Mouse (Mus musculus) CH12.LX (cell line): Measurements from ENCODE around the gene Vps51. TPM values are rescaled to one million over a fixed set of nuclear protein-coding genes. Genes with fewer than 3 reads are reported as not detected.

ENCODE experiments used
- DNase-seq: peaks from one replicate; pipeline ENCODE4 v3.0.0-alpha.2; 2013; ENCODE audit errors: extremely low read depth
- H3K27ac ChIP-seq: 2 replicates; pipeline ENCODE4 v1.5.1; 2012; ENCODE audit warnings: low read depth, mild to moderate bottlenecking, control low read depth, moderate library complexity; ENCODE audit not compliant: insufficient read depth
- H3K27me3 ChIP-seq: replicated peaks from 2 replicates; pipeline ENCODE3; 2012; ENCODE audit warnings: inconsistent platforms
- H3K36me3 ChIP-seq, 2 experiments: replicated peaks in 1 of 2; 2 replicates each; pipeline versions ENCODE3 to v1.6.1; 2012; ENCODE audit warnings: inconsistent platforms in 1 of 2, low read length in 1 of 2, mild to moderate bottlenecking in 1 of 2, mixed read lengths in 1 of 2, moderate library complexity in 1 of 2; ENCODE audit not compliant: control insufficient read depth in 1 of 2, insufficient read depth in 1 of 2
- H3K4me1 ChIP-seq, 2 experiments: 2 replicates each; pipeline ENCODE4 v1.6.1; 2012; ENCODE audit warnings: inconsistent platforms in 1 of 2, moderate library complexity in 1 of 2; ENCODE audit not compliant: insufficient read depth in 2 of 2, control insufficient read depth in 1 of 2
- H3K4me2 ChIP-seq: 2 replicates; pipeline ENCODE4 v1.6.1; 2012; ENCODE audit warnings: low read depth, mild to moderate bottlenecking, control low read depth; ENCODE audit not compliant: poor library complexity, insufficient read depth, severe bottlenecking
- H3K4me3 ChIP-seq, 3 experiments: fragments of 150-350 bp in 1 of 3; sonication (generic) in 1 of 3; replicated peaks in 1 of 3; 2 replicates each; pipeline versions ENCODE3 to v1.5.1; 2011 to 2012; ENCODE audit warnings: low read depth in 2 of 3, low read length in 2 of 3, mild to moderate bottlenecking in 2 of 3, moderate library complexity in 2 of 3, control low read depth in 1 of 3, improper control_type of control experiment in 1 of 3, inconsistent platforms in 1 of 3, mixed read lengths in 1 of 3; ENCODE audit not compliant: poor library complexity in 1 of 3
- H3K79me2 ChIP-seq: replicated peaks from 2 replicates; pipeline ENCODE4 v1.6.1; 2012; ENCODE audit warnings: mild to moderate bottlenecking, moderate library complexity; ENCODE audit not compliant: control insufficient read depth, poor library complexity, insufficient read depth, severe bottlenecking; ENCODE audit errors: extremely low read depth
- H3K9ac ChIP-seq: 2 replicates; pipeline ENCODE4 v1.6.1; 2012; ENCODE audit warnings: low read depth, mild to moderate bottlenecking, control low read depth, moderate library complexity; ENCODE audit not compliant: insufficient read depth
- H3K9me3 ChIP-seq: replicated peaks from 2 replicates; pipeline ENCODE3; 2012; ENCODE audit warnings: low read length, inconsistent platforms, mixed read lengths
- CHD1 ChIP-seq: IDR thresholded peaks from 2 replicates; pipeline ENCODE4 v1.6.1; 2012; ENCODE audit warnings: low read depth, low read length, improper control_type of control experiment, inconsistent platforms
- CTCF ChIP-seq, 2 experiments: IDR thresholded peaks in 1 of 2; conservative IDR thresholded peaks in 1 of 2; 2 replicates each; pipeline ENCODE4 v1.5.1; 2011 to 2012; ENCODE audit warnings: low read depth in 2 of 2, low read length in 2 of 2, improper control_type of control experiment in 1 of 2, inconsistent platforms in 1 of 2, mild to moderate bottlenecking in 1 of 2, moderate library complexity in 1 of 2
- ELF1 ChIP-seq: IDR thresholded peaks from 2 replicates; pipeline ENCODE4 v1.6.1; 2014; ENCODE audit warnings: low read depth, mild to moderate bottlenecking, inconsistent platforms, low read length, improper control_type of control experiment
- EP300 ChIP-seq: IDR thresholded peaks from 2 replicates; pipeline ENCODE4 v1.6.1; 2011; ENCODE audit warnings: low read length, improper control_type of control experiment
- GABPA ChIP-seq: IDR thresholded peaks from 2 replicates; pipeline ENCODE4 v1.6.1; 2012; ENCODE audit warnings: low read depth, low read length, improper control_type of control experiment, inconsistent platforms; ENCODE audit not compliant: insufficient replicate concordance
- HCFC1 ChIP-seq: IDR thresholded peaks from 2 replicates; pipeline ENCODE4 v1.6.1; 2012; ENCODE audit warnings: low read depth, mild to moderate bottlenecking, inconsistent platforms, low read length, improper control_type of control experiment
- IRF4 ChIP-seq: IDR thresholded peaks from 2 replicates; pipeline ENCODE4 v1.6.1; 2014; ENCODE audit warnings: low read depth, mild to moderate bottlenecking, inconsistent platforms, low read length, improper control_type of control experiment
- JUN ChIP-seq: IDR thresholded peaks from 2 replicates; pipeline ENCODE4 v1.6.1; 2011; ENCODE audit warnings: low read depth, mild to moderate bottlenecking, low read length, improper control_type of control experiment, moderate library complexity; ENCODE audit not compliant: insufficient read depth
- JUND ChIP-seq: conservative IDR thresholded peaks from 2 replicates; pipeline ENCODE4 v1.6.1; 2011; ENCODE audit warnings: low read depth, low read length, improper control_type of control experiment
- KAT2A ChIP-seq: IDR thresholded peaks from 2 replicates; pipeline ENCODE4 v1.6.1; 2012; ENCODE audit warnings: low read length, improper control_type of control experiment, inconsistent platforms; ENCODE audit not compliant: insufficient replicate concordance
- MAFK ChIP-seq: IDR thresholded peaks from 2 replicates; pipeline ENCODE4 v1.6.1; 2011; ENCODE audit warnings: low read length, improper control_type of control experiment; ENCODE audit not compliant: insufficient replicate concordance
- MAX ChIP-seq: IDR thresholded peaks from 2 replicates; pipeline ENCODE4 v1.6.1; 2011; ENCODE audit warnings: low read length, improper control_type of control experiment
- MEF2A ChIP-seq: IDR thresholded peaks from 2 replicates; pipeline ENCODE4 v1.6.1; 2014; ENCODE audit warnings: low read depth, mild to moderate bottlenecking, inconsistent platforms, low read length, improper control_type of control experiment, borderline replicate concordance
- MYC ChIP-seq: IDR thresholded peaks from 2 replicates; pipeline ENCODE4 v1.6.1; 2011; ENCODE audit warnings: low read depth, mild to moderate bottlenecking, improper control_type of control experiment, low read length
- NELFE ChIP-seq: IDR thresholded peaks from 2 replicates; pipeline ENCODE4 v1.6.1; 2011; ENCODE audit warnings: low read depth, low read length, improper control_type of control experiment
- PAX5 ChIP-seq: IDR thresholded peaks from 2 replicates; pipeline ENCODE4 v1.6.1; 2012; ENCODE audit warnings: low read length, inconsistent platforms, mixed read lengths
- POLR2A ChIP-seq: IDR thresholded peaks from 2 replicates; pipeline ENCODE4 v1.6.1; 2011; ENCODE audit warnings: low read depth, mild to moderate bottlenecking, improper control_type of control experiment, low read length
- POLR2AphosphoS2 ChIP-seq: IDR thresholded peaks from 2 replicates; pipeline ENCODE4 v1.6.1; 2011; ENCODE audit warnings: low read depth, low read length, improper control_type of control experiment
- RAD21 ChIP-seq: IDR thresholded peaks from 2 replicates; pipeline ENCODE4 v1.6.1; 2011; ENCODE audit warnings: low read depth, mild to moderate bottlenecking, low read length, improper control_type of control experiment, moderate library complexity
- RCOR1 ChIP-seq: conservative IDR thresholded peaks from 2 replicates; pipeline ENCODE4 v1.6.1; 2012; ENCODE audit warnings: low read depth, mild to moderate bottlenecking, inconsistent platforms, low read length, improper control_type of control experiment
- SIN3A ChIP-seq: IDR thresholded peaks from 2 replicates; pipeline ENCODE4 v1.6.1; 2012; ENCODE audit warnings: low read length, improper control_type of control experiment, inconsistent platforms
- SMC3 ChIP-seq: IDR thresholded peaks from 2 replicates; pipeline ENCODE4 v1.6.1; 2011; ENCODE audit warnings: low read depth, low read length, improper control_type of control experiment
- TCF12 ChIP-seq: IDR thresholded peaks from 2 replicates; pipeline ENCODE4 v1.6.1; 2014; ENCODE audit warnings: low read depth, mild to moderate bottlenecking, inconsistent platforms, low read length, improper control_type of control experiment
- UBTF ChIP-seq: IDR thresholded peaks from 2 replicates; pipeline ENCODE4 v1.6.1; 2012; ENCODE audit warnings: low read depth, mild to moderate bottlenecking, inconsistent platforms, low read length, improper control_type of control experiment, moderate library complexity
- USF2 ChIP-seq: conservative IDR thresholded peaks from 2 replicates; pipeline ENCODE4 v1.6.1; 2011; ENCODE audit warnings: low read depth, low read length, improper control_type of control experiment
- ZC3H11A ChIP-seq: IDR thresholded peaks from 2 replicates; pipeline ENCODE4 v1.6.1; 2012; ENCODE audit warnings: low read depth, mild to moderate bottlenecking, inconsistent platforms, low read length, improper control_type of control experiment
- ZKSCAN1 ChIP-seq: IDR thresholded peaks from 2 replicates; pipeline ENCODE4 v1.6.1; 2012; ENCODE audit warnings: low read depth, inconsistent platforms, low read length, improper control_type of control experiment, borderline replicate concordance
- ZMIZ1 ChIP-seq: IDR thresholded peaks from 2 replicates; pipeline ENCODE4 v1.6.1; 2012; ENCODE audit warnings: low read depth, mild to moderate bottlenecking, inconsistent platforms, low read length, improper control_type of control experiment
- ZNF384 ChIP-seq: IDR thresholded peaks from 2 replicates; pipeline ENCODE4 v1.6.1; 2012; ENCODE audit warnings: low read depth, low read length, improper control_type of control experiment, inconsistent platforms
- dilution Hi-C: fragments of 300-500 bp; cut with MboI; formaldehyde crosslinking; loops from 2 replicates; pipeline ENCODE4 v1.14.3; 2020; ENCODE audit warnings: low sequenced_read_pairs; ENCODE audit not compliant: extremely low pct_unique_long_range_greater_than_20kb, extremely low pct_ligation_motif_present
- in situ Hi-C: fragments of 300-500 bp; cut with MboI; formaldehyde crosslinking; loops from 3 replicates; pipeline ENCODE4 v1.14.3; 2019; ENCODE audit warnings: low sequenced_read_pairs, low pct_ligation_motif_present, low pct_unique_long_range_greater_than_20kb, mixed read lengths
- polyA plus RNA-seq: library from polyadenylated mRNA; unstranded; fragments of >175 nt; gene quantifications from 2 replicates; pipeline ENCODE4 v1.2.1, GENCODE M21; 2012; ENCODE audit warnings: low read depth; ENCODE audit not compliant: insufficient read length
- total RNA-seq, 2 experiments: library from RNA; depleted of rRNA; stranded (reverse); fragments of 300-350 nt in 1 of 2; fragments of >200 nt in 1 of 2; gene quantifications; 2 replicates each; pipeline ENCODE4 v1.2.3; 2012 to 2014

Vps51 gene
- total and polyA plus RNA-seq, 3 experiments, result 37.7 to 51.2 (median 48.2) TPM

DNA sequence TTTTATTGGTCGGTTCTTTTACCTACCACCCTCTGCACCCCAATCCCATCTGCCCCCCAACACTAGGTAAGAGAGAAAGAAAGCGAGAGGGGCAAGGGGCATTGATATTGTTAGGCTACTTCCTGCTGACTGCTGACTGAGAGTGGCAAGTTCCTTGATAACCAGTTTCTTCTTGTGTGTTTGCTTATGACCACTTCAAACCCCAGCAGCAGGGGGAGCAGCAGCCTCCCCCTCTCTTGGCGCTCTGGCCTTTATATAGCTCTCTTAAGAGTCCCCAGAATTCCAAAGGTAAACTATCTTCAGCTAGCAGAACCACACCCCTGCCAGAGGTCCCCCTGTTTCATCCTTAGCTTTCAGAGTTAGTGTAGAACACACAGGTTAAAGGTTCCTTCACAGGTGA, 56.8 kb downstream of the Vps51 start:
- no peak overlapping the region for H3K9ac ChIP-seq
- H3K4me1 ChIP-seq, result peaks cover 11 to 40% of the 10 kb centered on the region in 2 experiments
- in situ Hi-C loops (no loop called here), dilution Hi-C loops (no loop called here)
- no peak for DNase-seq
- no peaks in the 10 kb centered on the region for H3K36me3 ChIP-seq
- no peaks in the 10 kb centered on the region for H3K9me3 ChIP-seq
- no peak overlapping the region for H3K4me3 ChIP-seq
- H3K79me2 ChIP-seq, result no peaks in the 10 kb centered on the region
- H3K27me3 ChIP-seq, result peaks cover 2% of the 10 kb centered on the region
- H3K4me2 ChIP-seq, result no peak overlapping the region
- no peak overlapping the region for H3K27ac ChIP-seq
- TF ChIP-seq TCF12 (no peak), ZNF384 (no peak), CTCF (conservative IDR thresholded peaks at IDR 0.05 in 1 of 2, IDR thresholded peaks at IDR 0.05 in 1 of 2; ENCODE audit: low read depth in 2 of 2, low read length in 2 of 2) (peak in 1 of 2 experiments; percentile 39; a peak in 2 of 4 replicates), SMC3 (peak; percentile 40), RCOR1 (no peak), POLR2AphosphoS2 (no peak), ZKSCAN1 (no peak), ZC3H11A (no peak)

- Histone ChIP-seq H3K4me3 (peak overlapping the region; percentile 52 to 54 (median 53)), H3K27ac (peak overlapping the region; percentile 27; the same call in 1 of the 2 replicates), H3K27me3 (no peaks in the 10 kb centered on the region), H3K9me3 (no peaks in the 10 kb centered on the region), H3K9ac (peak overlapping the region; percentile 32), H3K4me2 (peak overlapping the region; percentile 63), H3K4me1 (peaks cover 17 to 52% of the 10 kb centered on the region in 2 experiments), H3K79me2 (no peaks in the 10 kb centered on the region), H3K36me3 (peaks cover 0 to 3% of the 10 kb centered on the region in 2 experiments)
- in situ Hi-C loops, result loop anchor here (5.0 kb wide), 2 partner anchors 56 to 96 kb away; partner anchors contain the start of genes Cdc42ep2 and Pola2
- dilution Hi-C loops, result no loop called here
- DNase-seq, result peak; percentile 94
- peak; percentile 85 for TF ChIP-seq ZMIZ1
- TF ChIP-seq ELF1, result peak; percentile 40
- TF ChIP-seq TCF12, result 0 out of 2 replicates have a peak, but pooled peaks have one; percentile 4
- peak; percentile 64 for TF ChIP-seq USF2
- peak; percentile 55; the same call in 1 of the 2 replicates for TF ChIP-seq CHD1
- no peak for TF ChIP-seq JUND
- TF ChIP-seq CTCF (conservative IDR thresholded peaks at IDR 0.05 in 1 of 2, IDR thresholded peaks at IDR 0.05 in 1 of 2; ENCODE audit: low read depth in 2 of 2, low read length in 2 of 2), result peak; percentile 88 to 92
- TF ChIP-seq UBTF, result no peak
- 0 out of 2 replicates have a peak, but pooled peaks have one; percentile 21 for TF ChIP-seq IRF4
- TF ChIP-seq NELFE, result peak; percentile 92
- 0 out of 2 replicates have a peak, but pooled peaks have one; percentile 9 for TF ChIP-seq MEF2A
- TF ChIP-seq PAX5, result no peak
- no peak for TF ChIP-seq GABPA
- no peak for TF ChIP-seq ZNF384
- peak; percentile 16; the same call in 1 of the 2 replicates for TF ChIP-seq MAFK
- TF ChIP-seq HCFC1, result peak; percentile 26
- peak; percentile 84 for TF ChIP-seq RAD21
- TF ChIP-seq EP300, result no peak
- no peak for TF ChIP-seq ZC3H11A
- TF ChIP-seq MAX, result peak; percentile 90
- TF ChIP-seq KAT2A, result no peak
- no peak for TF ChIP-seq JUN
- TF ChIP-seq MYC, result peak; percentile 98
- TF ChIP-seq SMC3, result peak; percentile 76
- TF ChIP-seq SIN3A, result peak; percentile 79
- TF ChIP-seq POLR2A, result peak; percentile 85
Measured at GRCm38 (mm10) chr19:6018142-6019089, 58.6 kb downstream of the Vps51 start.
